Mouse (Mus musculus): ENCODE measurements around the gene Vmn1r100. TPM values are rescaled to one million over a fixed set of nuclear protein-coding genes. Genes with fewer than 3 reads are reported as not detected.
"Not testable (repeated sequence)": the region's sequence is repeated elsewhere in the genome, so short reads cannot be mapped to it uniquely, and the experiment has no call there.

Vmn1r100 gene
- not detected in 2 replicates for polyA plus RNA-seq (2012; rRNA removed)

DNA sequence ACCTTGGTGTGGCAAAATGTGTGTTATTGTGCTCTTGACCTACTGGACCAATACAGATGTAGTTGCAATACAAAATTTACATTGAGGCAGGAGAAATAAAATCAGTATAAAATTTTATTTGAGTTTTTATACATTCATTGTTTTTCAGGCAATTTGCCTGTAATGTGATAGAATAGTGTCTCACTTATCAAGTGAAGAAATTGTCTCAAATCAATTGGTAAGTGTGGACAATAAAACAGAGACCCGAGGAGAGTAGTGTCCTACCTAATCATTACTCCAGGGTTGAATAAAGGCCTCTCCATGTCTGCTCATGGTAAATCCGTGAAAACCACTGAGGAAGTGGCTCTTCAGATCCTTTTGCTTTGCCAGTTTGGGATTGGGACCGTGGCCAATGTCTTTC, at the start of gene Vmn1r100:
Vmn1r100 (plus strand) TSS at position 301 of the 400 bp plus-strand sequence.
- not testable (repeated sequence) for H3K4me1 ChIP-seq (ENCODE audit: control insufficient read depth, insufficient read depth, low read length); H3K36me3 ChIP-seq (ENCODE audit: control insufficient read depth, insufficient read depth, low read length); H3K27ac ChIP-seq (ENCODE audit: control insufficient read depth, insufficient read depth, low read depth, low read length)

DNA sequence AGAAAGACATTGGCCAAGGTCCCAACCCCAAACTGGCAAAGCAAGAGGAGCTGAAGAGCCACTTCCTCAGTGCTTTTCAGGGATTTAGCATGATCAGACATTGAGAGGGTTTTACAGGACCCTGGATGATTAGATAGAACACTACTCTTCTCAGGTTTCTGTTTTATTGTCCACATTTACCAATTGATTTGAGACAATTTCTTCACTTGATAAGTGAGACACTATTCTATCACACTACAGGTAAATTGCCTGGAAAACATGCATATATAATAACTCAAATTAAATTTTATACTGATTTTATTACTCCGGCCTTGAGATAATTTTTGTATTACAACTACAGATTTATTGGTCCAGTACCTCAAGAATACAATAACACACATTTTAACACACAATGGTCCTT, 42.4 kb upstream of the Vmn1r100 start, which contains the start of gene Gm5728:
Gm5728 (minus strand) TSS at position 101 of the 400 bp plus-strand sequence.
- not testable (repeated sequence) for H3K27ac ChIP-seq (ENCODE audit: control insufficient read depth, insufficient read depth, low read depth, low read length); H3K4me3 ChIP-seq (ENCODE audit: control insufficient read depth, low read depth, low read length); H3K27me3 ChIP-seq (ENCODE audit: control insufficient read depth, insufficient read depth, low read length); H3K36me3 ChIP-seq (ENCODE audit: control insufficient read depth, insufficient read depth, low read length); H3K4me1 ChIP-seq (ENCODE audit: control insufficient read depth, insufficient read depth, low read length)

More for the DNA sequence above, at the start of gene Vmn1r100:
- not testable (repeated sequence) for H3K4me3 ChIP-seq (ENCODE audit: control insufficient read depth, low read depth, low read length); H3K27me3 ChIP-seq (ENCODE audit: control insufficient read depth, insufficient read depth, low read length)

DNA sequence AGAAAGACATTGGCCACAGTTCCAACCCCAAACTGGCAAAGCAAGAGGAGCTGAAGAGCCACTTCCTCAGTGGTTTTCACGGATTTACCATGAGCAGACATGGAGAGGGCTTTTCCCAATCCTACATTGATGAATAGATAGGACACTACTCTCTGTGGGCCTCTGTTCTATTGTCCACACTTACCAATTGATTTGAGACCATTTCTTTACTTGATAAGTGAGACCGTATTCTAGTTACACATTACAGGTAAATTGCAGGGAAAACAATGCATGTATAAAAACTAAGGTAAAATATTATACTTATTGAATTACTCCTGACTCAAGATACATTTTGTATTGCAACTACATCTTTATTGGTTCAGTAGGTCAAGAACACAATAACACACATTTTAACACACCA, 24.8 kb downstream of the Vmn1r100 start, which contains the start of gene Vmn1r101:
Vmn1r101 (minus strand) TSS at position 101 of the 400 bp plus-strand sequence.
- not testable (repeated sequence) for H3K36me3 ChIP-seq (ENCODE audit: control insufficient read depth, insufficient read depth, low read length); H3K4me1 ChIP-seq (ENCODE audit: control insufficient read depth, insufficient read depth, low read length); H3K4me3 ChIP-seq (ENCODE audit: control insufficient read depth, low read depth, low read length); H3K27ac ChIP-seq (ENCODE audit: control insufficient read depth, insufficient read depth, low read depth, low read length); H3K27me3 ChIP-seq (ENCODE audit: control insufficient read depth, insufficient read depth, low read length)

Other genes starting within 250 kb of the Vmn1r100 start
- not detected in 2 replicates for gene Vmn1r94, start 249.6 kb upstream of the Vmn1r100 start, polyA plus RNA-seq (2012; rRNA removed)
- gene Vmn1r95, start 224.2 kb upstream of the Vmn1r100 start, polyA plus RNA-seq (2012; rRNA removed) = not detected in 2 replicates
- gene Gm6164, start 212.3 kb upstream of the Vmn1r100 start, polyA plus RNA-seq (2012; rRNA removed) = not detected in 2 replicates
- gene Gm4498, start 184.1 kb upstream of the Vmn1r100 start, polyA plus RNA-seq (2012; rRNA removed) = not detected in 2 replicates
- gene Gm5890, start 155.1 kb upstream of the Vmn1r100 start, polyA plus RNA-seq (2012; rRNA removed) = 0.07 and 0.18 TPM in 2 replicates
- gene Gm4133, start 83.9 kb upstream of the Vmn1r100 start, polyA plus RNA-seq (2012; rRNA removed) = not detected in 2 replicates
- gene Gm5728, start 42.5 kb upstream of the Vmn1r100 start, polyA plus RNA-seq (2012; rRNA removed) = not detected in 2 replicates
- not detected in 2 replicates for gene Vmn1r101, start 24.7 kb downstream of the Vmn1r100 start, polyA plus RNA-seq (2012; rRNA removed)
- gene Gm10670, start 57.0 kb downstream of the Vmn1r100 start, polyA plus RNA-seq (2012; rRNA removed) = not detected in 2 replicates
- gene Vmn1r103, start 92.6 kb downstream of the Vmn1r100 start, polyA plus RNA-seq (2012; rRNA removed) = not detected in 2 replicates
- not detected in 2 replicates for gene Vmn1r104, start 115.9 kb downstream of the Vmn1r100 start, polyA plus RNA-seq (2012; rRNA removed)
- gene Gm5726, start 127.8 kb downstream of the Vmn1r100 start, polyA plus RNA-seq (2012; rRNA removed) = not detected in 2 replicates
- gene Gm4141, start 158.3 kb downstream of the Vmn1r100 start, polyA plus RNA-seq (2012; rRNA removed) = not detected in 2 replicates
- 0.48 and 0.54 TPM in 2 replicates for gene Gm4513, start 181.1 kb downstream of the Vmn1r100 start, polyA plus RNA-seq (2012; rRNA removed)

All from testis, adult 2 months (tissue).